In the genomic region with DNA sequence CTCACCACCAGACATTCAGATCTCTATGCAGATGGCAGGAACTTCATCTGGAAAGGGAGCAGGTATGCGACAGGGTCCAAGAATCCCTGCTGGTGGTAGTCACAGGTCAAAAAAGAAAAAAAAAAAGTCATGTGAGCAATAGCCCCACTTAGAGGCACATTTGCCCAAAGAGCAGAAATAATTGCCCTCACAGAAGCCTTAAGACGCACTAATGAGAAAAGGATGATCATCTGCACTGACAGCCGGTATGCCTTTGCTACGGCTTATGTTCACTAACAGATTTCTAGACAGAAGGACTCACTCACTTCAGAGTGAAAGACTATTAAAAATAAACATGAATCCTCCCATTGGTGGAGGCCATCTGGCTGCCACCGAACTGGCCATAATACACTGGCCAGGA, we compare ENCODE assay signal across 27 mouse cellular contexts. TPM values are rescaled to one million over a fixed set of nuclear protein-coding genes. Genes with fewer than 3 reads are reported as not detected.
"Had no signal": no experiment of that assay in that cellular context is flagged by ENCODE, and none has a peak within 500 bp of the region (broad histone marks: within the 10 kb centered on the region; RNA-seq: fewer than 3 reads in every experiment).

No protein-coding gene starts in this region.

- H3K36me3 ChIP-seq: intestine, embryonic 15.5 days; kidney, embryonic 15.5 days; liver, embryonic 13.5 days; midbrain, embryonic 12.5 days; neural tube, embryonic 13.5 days had no signal

- DNase-seq: kidney, adult 11 months; kidney, adult 8-10 months; kidney, postnatal 10 days; liver, embryonic 13.5 days; lung, adult 2 months; lung, postnatal 14 days; lung, postnatal 4 days; right cerebral cortex, adult 18-20 months; right cerebral cortex, postnatal 14 days; right cerebral cortex, postnatal 4 days; thymus, postnatal 25 days had no signal

- H3K4me3 ChIP-seq: intestine, embryonic 15.5 days; kidney, embryonic 15.5 days; liver, embryonic 13.5 days; midbrain, embryonic 12.5 days; myocyte; neural tube, embryonic 13.5 days had no signal

- H3K27ac ChIP-seq: intestine, embryonic 15.5 days; kidney, embryonic 15.5 days; liver, embryonic 13.5 days; midbrain, embryonic 12.5 days; neural tube, embryonic 13.5 days; stomach, postnatal 0 days had no signal

- H3K9me3 ChIP-seq: intestine, embryonic 15.5 days; kidney, embryonic 15.5 days; liver, embryonic 13.5 days; midbrain, embryonic 12.5 days; neural tube, embryonic 13.5 days had no signal

- H3K4me1 ChIP-seq: liver, embryonic 13.5 days; midbrain, embryonic 12.5 days; neural tube, embryonic 13.5 days had no signal

- H3K27me3 ChIP-seq: intestine, embryonic 15.5 days; kidney, embryonic 15.5 days; midbrain, embryonic 12.5 days; neural tube, embryonic 13.5 days had no signal

- ATAC-seq: intestine, embryonic 15.5 days; midbrain, embryonic 16.5 days had no signal

- H3K4me2 ChIP-seq: intestine, embryonic 15.5 days; kidney, embryonic 15.5 days; liver, embryonic 13.5 days; midbrain, embryonic 12.5 days; neural tube, embryonic 13.5 days had no signal

- H3K9ac ChIP-seq: intestine, embryonic 15.5 days; kidney, embryonic 15.5 days; liver, embryonic 13.5 days; midbrain, embryonic 12.5 days; neural tube, embryonic 13.5 days had no signal

RNA-seq across cellular contexts. Expression of a gene that starts 25.1 kb away (rescaled TPM):
- total RNA-seq: layer of hippocampus, adult 18-20 months; layer of hippocampus, postnatal 14 days; left cerebral cortex, adult 18-20 months had no signal
- polyA plus RNA-seq: limb, embryonic 11.5 days; midbrain, embryonic 16.5 days; stomach, postnatal 0 days had no signal

RNA-seq across cellular contexts. Expression of a gene that starts 44.7 kb away (rescaled TPM):
- total RNA-seq: liver, adult 2 months; megakaryocyte progenitor cell, adult 5-6 weeks; megakaryocyte-erythroid progenitor cell, adult 5-6 weeks; monocyte, adult 5-6 weeks; neutrophil, adult 5-6 weeks had no signal
- polyA plus RNA-seq: liver, adult 2 months; myocyte had no signal
